Comparison of ENCODE assay signal across 15 mouse cellular contexts in the genomic region with DNA sequence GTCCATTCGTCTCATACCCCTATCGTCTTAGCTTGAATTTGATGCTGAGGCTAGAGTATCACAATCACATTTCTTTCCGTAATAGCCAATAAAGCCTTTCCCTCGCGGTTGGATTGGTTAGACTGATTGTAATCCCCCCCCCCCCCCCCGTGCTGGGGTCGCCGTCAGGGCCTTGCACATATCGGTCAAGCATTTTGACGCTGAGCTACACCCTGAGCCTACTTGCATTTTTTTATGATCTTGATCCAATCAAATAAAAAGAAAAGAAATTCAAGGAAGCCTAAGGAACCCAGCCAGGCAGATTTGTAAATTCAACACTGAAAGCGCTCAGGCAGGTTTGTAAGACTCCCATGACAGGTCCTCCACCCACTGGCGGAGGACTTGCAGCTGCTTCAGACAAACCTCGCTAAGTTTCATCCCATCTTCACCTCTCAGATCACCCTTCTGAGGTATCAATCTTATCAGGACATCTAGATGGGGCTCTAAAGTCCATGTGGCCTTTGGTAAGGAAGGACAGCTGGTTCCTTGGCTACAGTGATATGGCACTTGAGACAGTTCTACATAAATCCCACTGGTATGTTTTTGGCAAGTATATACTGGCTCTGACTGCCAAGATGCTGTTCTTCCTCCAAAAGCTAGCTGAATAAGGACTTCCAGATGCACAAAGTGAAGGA.
DNase-seq lines count a peak whose midpoint lies in the region; ATAC-seq and TF ChIP-seq lines count a peak whose summit lies in the region.
"Had no signal": no experiment of that assay in that cellular context is flagged by ENCODE, and none has a peak within 500 bp of the region (broad histone marks: within the 10 kb centered on the region; RNA-seq: fewer than 3 reads in every experiment).

No protein-coding gene starts in this region.

- no peak for ATAC-seq in midbrain, embryonic 16.5 days
- ATAC-seq: forebrain, embryonic 16.5 days; midbrain, embryonic 15.5 days had no signal

- no peak overlapping the region for H3K27ac ChIP-seq in left cerebral cortex, adult 2 months
- no peak overlapping the region for H3K27ac ChIP-seq in midbrain, embryonic 16.5 days (ENCODE audit: low read length)
- H3K27ac ChIP-seq: embryonic facial prominence, embryonic 15.5 days; limb, embryonic 12.5 days; macrophage; midbrain, embryonic 15.5 days; neural tube, embryonic 13.5 days had no signal

- no peak for TF ChIP-seq CTCF in left cerebral cortex, adult 2 months (IDR thresholded peaks at IDR 0.05)

- H3K27me3 ChIP-seq in midbrain, embryonic 16.5 days (ENCODE audit: control insufficient read depth, insufficient read depth, low read depth, low read length), result no peaks in the 10 kb centered on the region
- H3K27me3 ChIP-seq: embryonic facial prominence, embryonic 15.5 days; limb, embryonic 12.5 days; midbrain, embryonic 15.5 days; neural tube, embryonic 13.5 days had no signal

- no peaks in the 10 kb centered on the region for H3K36me3 ChIP-seq in midbrain, embryonic 16.5 days (ENCODE audit: control insufficient read depth, insufficient read depth, low read length)
- H3K36me3 ChIP-seq: embryonic facial prominence, embryonic 15.5 days; limb, embryonic 12.5 days; midbrain, embryonic 15.5 days; neural tube, embryonic 13.5 days had no signal

- H3K9me3 ChIP-seq in midbrain, embryonic 16.5 days (replicated peaks; ENCODE audit: control insufficient read depth, low read length, poor library complexity, severe bottlenecking), result no peaks in the 10 kb centered on the region
- H3K9me3 ChIP-seq: embryonic facial prominence, embryonic 15.5 days; limb, embryonic 12.5 days; midbrain, embryonic 15.5 days; neural tube, embryonic 13.5 days had no signal

- intact Hi-C loops in left cerebral cortex, adult 2 months (cut with DNase I), result no loop called here

- no peaks in the 10 kb centered on the region for H3K4me1 ChIP-seq in midbrain, embryonic 16.5 days (ENCODE audit: control insufficient read depth, insufficient read depth, low read length)
- H3K4me1 ChIP-seq: limb, embryonic 12.5 days; midbrain, embryonic 15.5 days; neural tube, embryonic 13.5 days had no signal

- H3K4me2 ChIP-seq in midbrain, embryonic 16.5 days (ENCODE audit: low read length), result no peak overlapping the region
- H3K4me2 ChIP-seq: embryonic facial prominence, embryonic 15.5 days; limb, embryonic 12.5 days; midbrain, embryonic 15.5 days; neural tube, embryonic 13.5 days had no signal

- DNase-seq in frontal cortex, postnatal 36 days (ENCODE audit: low spot score in 2 of 2), result peak; percentile 5 to 7
- DNase-seq in frontal cortex, postnatal 14 days (ENCODE audit: low spot score in 2 of 2), result no peak
- DNase-seq in left cerebral cortex, adult 11 months (ENCODE audit: low spot score), result peak; percentile 6
- no peak for DNase-seq in left cerebral cortex, adult 2 months (ENCODE audit: extremely low spot score in 1 of 2, low spot score in 2 of 2)
- DNase-seq in gastrocnemius, adult 8-10 months (ENCODE audit: low spot score in 2 of 2), result peak; percentile 40 to 44
- DNase-seq in skeletal muscle tissue, adult 2 months (ENCODE audit: low read depth, low spot score), result peak; percentile 86
- no peak for DNase-seq in adrenal gland, postnatal 36 days
- DNase-seq: retina, postnatal 1 day had no signal

- H3K4me3 ChIP-seq in left cerebral cortex, adult 2 months, result no peak overlapping the region
- no peak overlapping the region for H3K4me3 ChIP-seq in midbrain, embryonic 16.5 days (ENCODE audit: low read depth, low read length)
- H3K4me3 ChIP-seq: embryonic facial prominence, embryonic 15.5 days; limb, embryonic 12.5 days; midbrain, embryonic 15.5 days; neural tube, embryonic 13.5 days had no signal

- 78% methylated on average over 13 of the region's 13 CpGs for WGBS in midbrain, embryonic 16.5 days

- no peak overlapping the region for H3K9ac ChIP-seq in midbrain, embryonic 16.5 days (ENCODE audit: low read depth, low read length)
- H3K9ac ChIP-seq: embryonic facial prominence, embryonic 15.5 days; limb, embryonic 12.5 days; midbrain, embryonic 15.5 days; neural tube, embryonic 13.5 days had no signal

Comparison
In these comparisons a context has a peak if more than half of its experiments do, and no peak if none do; other contexts are left out.
1. DNase-seq: peak in frontal cortex, postnatal 36 days (2 of 2), left cerebral cortex, adult 11 months (single experiment), gastrocnemius, adult 8-10 months (2 of 2) and skeletal muscle tissue, adult 2 months (single experiment); none in frontal cortex, postnatal 14 days (0 of 2), left cerebral cortex, adult 2 months (0 of 2) and adrenal gland, postnatal 36 days (0 of 2).